Mouse (Mus musculus) thymus, postnatal 10 days (tissue): ENCODE measurements around the gene Clint1.

Source experiments
- DNase-seq, 2 experiments: peaks; one replicate each; pipeline ENCODE4 v3.0.0; 2021; ENCODE audit warnings: low spot score in 2 of 2

Gene Clint1

DNA sequence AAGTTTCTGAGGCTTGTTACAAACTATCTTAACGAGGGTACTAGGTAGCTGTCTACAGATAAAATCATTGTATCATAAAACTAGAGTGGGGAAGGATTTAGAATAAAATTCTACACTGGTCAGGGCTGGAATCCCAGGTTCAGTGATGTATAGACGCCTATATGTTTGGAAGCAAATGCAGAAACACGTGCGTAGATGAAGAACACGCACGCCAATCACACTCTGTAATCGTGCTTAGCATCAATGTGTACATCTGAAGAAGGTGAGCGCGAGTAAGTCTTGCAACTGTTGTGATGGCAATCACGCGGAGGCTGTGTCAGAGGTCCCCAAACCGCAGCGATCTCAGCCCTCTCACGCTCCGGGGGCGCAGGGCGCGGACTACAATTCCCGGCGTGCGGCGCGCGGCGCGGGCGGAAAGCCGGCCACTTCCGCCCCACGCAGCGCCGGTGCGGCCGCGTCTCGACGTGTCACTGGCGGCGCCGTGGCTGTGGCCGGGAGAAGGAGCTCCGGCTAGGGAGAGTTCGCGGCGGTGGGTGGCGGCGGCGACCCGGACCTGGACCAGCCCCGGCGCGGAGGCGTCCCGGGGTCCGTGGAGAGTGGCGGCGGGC is at the start of gene Clint1:
Clint1 (plus strand) TSS at position 536 of the 608 bp plus-strand sequence.
- DNase-seq = peak; percentile 82 to 87

- no peak for DNase-seq
These were observed 47.8 kb upstream of the Clint1 start for GRCm38 (mm10) chr11:45804068-45804467.

DNA sequence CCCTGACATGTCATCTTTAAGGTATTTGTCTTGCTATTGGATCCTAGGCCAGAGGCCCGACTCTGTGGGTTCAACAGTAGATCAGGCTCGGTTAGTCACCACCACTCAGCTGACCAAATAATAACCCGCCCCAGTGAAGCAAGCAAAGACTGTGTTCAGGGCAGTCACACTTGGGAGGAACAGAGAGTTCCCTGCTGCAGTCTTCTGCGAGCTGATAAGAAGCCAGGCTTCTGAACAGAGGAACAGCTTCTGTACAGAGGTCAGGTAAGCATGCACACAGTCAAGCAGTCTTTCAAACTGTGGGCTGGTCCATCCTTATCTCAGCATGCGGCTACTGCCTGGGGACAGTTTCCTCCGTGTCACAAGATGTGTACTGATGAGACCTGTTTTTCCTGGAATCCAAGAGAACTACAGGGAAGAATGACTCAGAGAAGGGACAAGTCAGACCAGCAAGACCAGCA is 46.5 kb upstream of the Clint1 start:
- no peak for DNase-seq

DNA sequence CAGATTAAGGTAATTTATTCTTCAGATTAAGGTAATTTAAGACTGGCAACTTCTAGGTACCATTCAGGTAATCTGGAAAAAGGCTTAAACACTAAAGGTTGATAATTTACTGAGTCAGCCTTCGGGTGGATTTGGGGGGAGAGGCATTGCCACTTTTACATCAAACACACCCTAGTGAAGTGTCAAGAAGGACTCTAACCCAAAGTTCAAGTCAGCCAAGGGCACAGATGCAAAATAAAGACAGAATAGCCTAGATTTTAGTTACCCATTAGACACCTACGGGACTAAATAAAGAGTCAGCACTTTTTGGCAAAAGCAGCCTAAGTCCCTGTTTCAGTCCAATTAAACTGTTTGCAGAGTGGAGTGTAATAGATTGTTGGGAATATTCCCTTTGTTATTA is 46.0 kb upstream of the Clint1 start:
- no peak for DNase-seq

- DNase-seq = no peak
These were observed 45.6 kb upstream of the Clint1 start for GRCm38 (mm10) chr11:45806264-45806663.

DNA sequence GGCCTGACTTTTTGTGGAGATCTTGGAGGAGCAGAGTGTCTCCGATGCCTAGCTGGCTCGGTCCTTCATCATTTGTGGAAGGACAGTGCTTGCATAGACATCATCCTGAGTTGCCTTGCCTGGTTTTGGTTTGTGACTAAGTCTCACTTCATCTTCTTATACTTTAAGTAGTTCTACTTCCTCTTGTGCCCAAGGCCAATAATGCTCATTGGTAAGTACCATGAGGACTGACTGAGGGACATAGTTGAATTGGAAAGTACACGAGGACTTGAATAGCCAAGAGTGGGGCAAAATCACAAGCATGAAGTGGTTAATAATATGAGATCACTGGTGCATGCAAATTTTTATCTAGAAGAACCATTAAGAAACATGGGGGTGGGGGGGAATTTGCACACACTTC is 45.0 kb upstream of the Clint1 start:
- no peak for DNase-seq

GRCm38 (mm10) chr11:45807820-45808219 is 44.0 kb upstream of the Clint1 start:
- no peak for DNase-seq

DNA sequence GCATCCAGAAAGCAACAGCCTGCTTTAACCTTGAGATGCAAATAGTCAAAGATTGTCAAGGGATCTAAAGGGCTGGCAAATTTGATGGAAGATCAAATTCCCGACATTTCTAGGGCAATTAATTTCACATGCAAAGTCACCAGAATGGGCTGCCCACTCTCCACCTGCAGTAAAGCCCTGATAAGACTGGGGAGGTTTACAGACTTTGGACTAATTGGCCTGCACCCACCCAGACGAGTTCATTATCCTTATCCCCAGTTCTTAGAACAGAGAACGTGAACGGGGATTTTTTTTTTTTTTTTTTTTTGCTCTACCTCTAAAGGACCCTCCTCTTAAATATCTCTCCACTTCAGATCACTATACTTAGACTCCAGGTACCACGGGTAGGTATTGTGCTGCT is 42.4 kb upstream of the Clint1 start:
- DNase-seq = no peak

DNA sequence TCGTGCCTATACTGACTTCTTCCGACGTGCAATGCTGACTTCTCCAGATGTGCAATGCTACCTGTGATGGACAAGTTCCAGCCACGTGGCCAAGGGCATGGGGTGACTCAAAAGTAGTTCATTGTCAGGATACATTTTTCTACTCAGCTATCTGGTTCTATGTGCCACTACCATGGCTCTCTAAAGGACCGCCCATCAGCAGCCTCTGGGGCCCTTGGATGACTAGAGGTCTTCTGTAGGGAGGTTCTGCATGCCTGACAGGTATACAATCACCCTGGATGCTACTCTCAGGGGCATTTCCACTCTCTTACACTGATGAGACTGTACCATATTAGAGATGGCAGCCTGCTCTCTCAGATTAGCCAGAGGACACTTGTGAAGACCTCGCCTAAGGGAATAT is 41.8 kb upstream of the Clint1 start:
- no peak for DNase-seq

DNA sequence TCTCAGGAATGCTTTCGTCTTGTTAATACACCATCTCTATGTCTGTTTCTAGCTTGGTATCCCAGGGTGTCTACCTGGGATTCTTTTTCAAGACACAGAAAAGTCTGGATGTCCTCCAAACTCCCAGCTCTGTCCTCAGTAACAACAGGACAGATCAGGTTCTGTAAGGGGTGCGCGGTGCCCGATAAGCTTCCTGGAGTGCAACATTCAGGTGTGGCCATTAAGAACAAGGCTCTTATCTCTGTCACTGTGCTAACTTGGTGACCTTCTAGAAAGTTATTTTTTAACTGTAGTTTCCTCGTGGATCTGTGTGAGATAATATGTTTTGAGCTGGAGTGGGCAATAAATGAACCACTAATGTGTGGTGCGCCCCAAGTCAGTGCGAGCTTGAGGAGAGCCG is 41.0 kb upstream of the Clint1 start:
- no peak for DNase-seq

GRCm38 (mm10) chr11:45815603-45816002 is 36.2 kb upstream of the Clint1 start:
- DNase-seq = no peak

- DNase-seq = no peak
These were observed 35.1 kb upstream of the Clint1 start for GRCm38 (mm10) chr11:45816712-45817111.

DNA sequence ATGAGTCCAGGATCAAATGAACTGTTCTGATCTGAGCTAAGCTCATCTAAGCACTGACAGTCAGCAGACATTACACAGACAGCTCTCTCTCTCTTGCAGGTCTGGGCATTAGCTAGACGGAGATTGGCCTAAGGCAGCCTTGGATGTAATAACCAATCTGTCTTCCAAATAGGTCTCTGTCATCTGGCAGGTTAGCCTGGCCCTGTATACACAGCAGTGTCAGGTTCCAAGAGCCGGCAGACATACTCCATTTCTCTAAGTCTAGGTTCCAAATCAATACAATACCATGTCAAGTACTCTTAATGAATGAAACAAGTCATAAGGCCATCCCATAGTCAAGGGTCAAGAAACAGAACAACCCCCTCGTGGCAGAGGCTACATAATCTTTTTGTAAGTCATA is 33.9 kb upstream of the Clint1 start:
- DNase-seq = no peak

- no peak for DNase-seq
These were observed 30.9 kb upstream of the Clint1 start for GRCm38 (mm10) chr11:45820930-45821329.

DNA sequence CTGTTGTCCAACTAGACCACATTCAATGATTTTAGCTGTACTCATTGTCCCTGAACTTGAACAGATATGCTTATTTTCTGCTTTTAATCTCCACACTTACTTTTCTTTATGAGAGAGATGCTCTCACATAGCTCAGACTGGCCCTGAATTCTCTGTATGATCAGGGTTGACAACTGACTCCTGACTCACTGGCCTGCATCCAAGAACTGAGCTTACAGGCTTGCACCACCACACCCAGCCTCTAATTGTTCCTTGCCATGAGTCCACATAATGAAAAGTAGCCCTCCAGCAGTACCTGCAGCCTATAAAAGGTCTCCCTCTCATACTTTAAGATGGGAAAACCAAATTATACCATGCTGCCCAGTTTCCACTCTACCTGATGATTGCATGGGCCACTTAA is 21.7 kb upstream of the Clint1 start:
- no peak for DNase-seq

DNA sequence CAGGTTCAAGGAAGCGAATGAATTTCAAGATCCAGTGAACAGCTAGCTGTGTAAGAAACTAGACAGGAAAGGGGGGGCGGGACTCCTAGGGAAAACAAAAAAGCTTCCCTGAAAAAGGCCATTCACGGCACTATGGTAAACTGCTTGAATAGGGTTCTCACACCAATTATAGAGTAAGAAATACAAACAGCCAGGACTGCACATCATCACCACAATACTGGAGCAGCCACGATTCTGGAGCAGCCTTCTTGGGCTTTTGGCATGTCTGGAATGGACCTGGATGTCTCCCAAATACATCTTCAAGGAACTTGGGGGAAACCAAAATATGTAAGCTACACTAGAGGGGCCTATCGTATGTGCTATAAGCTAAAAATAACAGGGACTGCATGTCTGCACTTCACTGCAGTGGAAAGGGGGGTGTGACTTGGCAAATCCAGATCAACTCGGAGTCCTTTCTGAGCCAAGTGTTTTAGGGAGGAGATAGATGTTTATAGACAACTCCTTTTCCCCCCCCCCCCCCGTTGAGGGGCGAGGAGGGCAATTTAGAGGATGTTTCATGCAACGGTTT is 21.0 kb upstream of the Clint1 start:
- DNase-seq = no peak

DNA sequence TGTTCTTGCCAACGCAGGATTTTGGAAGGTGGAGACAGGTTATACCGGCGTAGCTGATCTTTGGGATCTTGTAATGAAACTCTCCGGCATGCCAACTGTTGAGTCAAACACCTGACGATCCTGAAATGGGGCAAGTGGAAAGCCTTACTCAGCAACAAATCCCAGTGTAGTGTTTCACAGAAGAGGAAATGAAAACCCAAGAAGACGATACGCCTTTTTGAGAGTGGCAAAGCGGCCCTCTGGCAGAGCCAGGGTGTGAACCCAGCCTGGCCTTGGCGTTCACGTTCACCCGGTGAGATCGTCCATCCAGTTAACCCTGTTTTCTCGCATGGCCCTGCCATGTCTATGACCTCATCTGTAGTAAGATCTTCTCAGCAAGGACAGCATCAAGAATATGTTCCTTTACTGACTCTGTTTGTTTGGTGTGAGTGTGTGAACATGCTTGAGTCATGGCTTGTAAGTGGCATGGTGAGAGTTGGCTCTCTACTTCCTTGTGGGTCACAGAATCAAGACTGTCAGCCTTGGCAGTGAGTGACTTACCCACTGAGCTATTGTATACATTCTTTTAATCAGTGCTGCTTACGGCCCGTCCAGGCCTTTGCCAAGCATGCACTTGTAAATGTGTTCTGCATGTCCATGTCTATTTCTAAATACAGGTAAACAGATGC is 20.2 kb upstream of the Clint1 start:
- no peak for DNase-seq

GRCm38 (mm10) chr11:45835625-45836255 is 16.1 kb upstream of the Clint1 start:
- DNase-seq = no peak

DNA sequence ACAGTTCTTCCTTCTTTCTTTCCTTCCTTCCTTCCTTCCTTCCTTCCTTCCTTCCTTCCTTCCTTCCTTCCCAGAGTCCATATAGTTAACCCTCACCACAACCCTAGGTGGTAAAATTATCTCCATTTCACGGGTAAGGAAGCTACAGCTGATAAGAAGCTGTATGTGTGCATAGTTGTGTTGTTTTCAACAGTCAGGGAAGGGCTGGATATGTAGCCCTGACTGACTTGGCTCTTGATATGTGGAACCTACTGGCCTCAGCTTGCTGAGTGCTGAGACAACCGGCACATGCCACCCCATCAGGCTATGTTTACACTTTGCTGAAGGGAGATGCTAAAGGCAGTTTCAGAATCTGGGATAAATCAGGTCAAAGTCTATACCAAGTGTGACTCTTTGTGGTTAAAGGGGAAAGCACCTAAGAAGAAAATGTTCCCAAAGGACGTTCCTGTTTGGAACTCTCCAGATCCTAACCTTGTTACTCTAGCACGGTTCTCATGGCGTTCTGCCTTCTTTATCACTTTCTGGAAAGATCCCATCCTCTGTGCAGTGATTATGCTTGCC is 14.5 kb upstream of the Clint1 start:
- no peak for DNase-seq

DNA sequence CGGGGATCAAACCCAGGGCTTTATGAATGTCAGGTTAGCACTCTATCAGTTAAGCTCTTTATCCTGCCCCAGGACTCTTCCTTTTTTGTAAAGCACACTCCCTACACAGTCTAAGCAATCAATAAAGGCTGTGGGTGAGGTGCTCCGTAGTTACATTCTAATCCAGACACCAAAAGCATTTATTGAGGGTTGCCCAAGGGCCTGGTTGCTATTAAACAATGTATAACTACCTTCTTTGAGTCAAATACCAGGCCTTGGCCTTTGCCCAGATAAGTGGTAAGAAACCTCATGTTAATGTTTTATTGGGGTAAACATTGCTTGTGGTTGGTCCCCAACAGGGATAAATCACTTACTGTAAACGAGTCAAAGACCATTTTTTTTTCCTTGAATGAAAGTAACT is 13.4 kb upstream of the Clint1 start:
- no peak for DNase-seq

GRCm38 (mm10) chr11:45840332-45840731 is 11.5 kb upstream of the Clint1 start:
- DNase-seq = no peak

GRCm38 (mm10) chr11:45846008-45846407 is 5.8 kb upstream of the Clint1 start:
- no peak for DNase-seq

GRCm38 (mm10) chr11:45847548-45847947 is 4.3 kb upstream of the Clint1 start:
- DNase-seq = peak in 1 of 2 experiments; percentile 8
